Mouse (Mus musculus) ES-E14 (cell line): ENCODE measurements at regions not wholly inside any gene's neighbourhood (a gene's known extent, or its start where the extent isn't known, plus 50 kb on each side); places are given as distances from the start of the nearest gene placed in this dataset.

Source experiments
- CHD2 ChIP-seq: IDR thresholded peaks from 2 replicates; pipeline ENCODE4 v1.6.1; 2014; ENCODE audit warnings: mild to moderate bottlenecking, low read depth, low read length, inconsistent platforms
- HCFC1 ChIP-seq: IDR thresholded peaks from 2 replicates; pipeline ENCODE4 v1.6.1; 2012; ENCODE audit warnings: low read length, inconsistent platforms, borderline replicate concordance; ENCODE audit not compliant: insufficient read depth
- MAFK ChIP-seq: IDR thresholded peaks from 2 replicates; pipeline ENCODE4 v1.6.1; 2014; ENCODE audit warnings: mild to moderate bottlenecking, low read depth, low read length, inconsistent platforms; ENCODE audit not compliant: insufficient read depth
- ZNF384 ChIP-seq: IDR thresholded peaks from 2 replicates; pipeline ENCODE4 v1.6.1; 2012; ENCODE audit warnings: low read depth, low read length, inconsistent platforms

- no peak for TF ChIP-seq HCFC1
- no peak for TF ChIP-seq CHD2
- TF ChIP-seq MAFK: no peak
- no peak for TF ChIP-seq ZNF384
Measured at GRCm38 (mm10) chr1:190580653-190581052, 330.9 kb downstream of the Rps6kc1 start.
